Mouse (Mus musculus): ENCODE data around the gene Tap2.
"Not testable (repeated sequence)": the region's sequence is repeated elsewhere in the genome, so short reads cannot be mapped to it uniquely, and the experiment has no call there.

DNA sequence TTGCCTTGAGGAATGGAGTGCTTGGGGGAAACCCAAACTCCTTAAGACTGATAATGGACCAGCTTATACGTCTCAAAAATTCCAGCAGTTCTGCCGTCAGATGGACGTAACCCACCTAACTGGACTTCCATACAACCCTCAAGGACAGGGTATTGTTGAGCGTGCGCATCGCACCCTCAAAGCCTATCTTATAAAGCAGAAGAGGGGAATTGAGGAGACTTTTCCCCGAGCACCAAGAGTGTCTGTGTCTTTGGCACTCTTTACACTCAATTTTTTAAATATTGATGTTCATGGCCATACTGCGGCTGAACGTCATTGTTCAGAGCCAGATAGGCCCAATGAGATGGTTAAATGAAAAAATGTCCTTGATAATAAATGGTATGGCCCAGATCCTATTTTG lies 27.6 kb downstream of the Tap2 start:
- not testable (repeated sequence) for TF ChIP-seq CTCF (IDR thresholded peaks at IDR 0.05; ENCODE audit: low read depth, low read length); POLR2A (IDR thresholded peaks at IDR 0.05; ENCODE audit: borderline replicate concordance, low read depth, low read length)

All from bone marrow macrophage, adult 2 months (primary cell).